Mouse (Mus musculus) G1E-ER4 (cell line): ENCODE data around the gene Arhgap42. TPM values are rescaled to one million over a fixed set of nuclear protein-coding genes. Genes with fewer than 3 reads are reported as not detected.

ENCODE experiments used
- GATA1 ChIP-seq: IDR thresholded peaks from one replicate; pipeline ENCODE4 v1.8.0; 2012; ENCODE audit warnings: low read length, inconsistent platforms
- polyA plus RNA-seq: library from polyadenylated mRNA; stranded (reverse); fragments of >175 nt; gene quantifications from 2 replicates; pipeline ENCODE4 v1.2.3, GENCODE M21; 2012

Gene Arhgap42
- polyA plus RNA-seq, 1 experiment = not detected

GRCm38 (mm10) chr9:9037017-9037671 is 201.8 kb downstream of the Arhgap42 start:
- no peak for TF ChIP-seq GATA1

GRCm38 (mm10) chr9:9027904-9028303 is 211.0 kb downstream of the Arhgap42 start:
- TF ChIP-seq GATA1 = no peak

- TF ChIP-seq GATA1 = no peak
Measured at GRCm38 (mm10) chr9:9027445-9027844, 211.5 kb downstream of the Arhgap42 start.

- TF ChIP-seq GATA1 = no peak
Measured at GRCm38 (mm10) chr9:9015108-9015507, 223.8 kb downstream of the Arhgap42 start.

- TF ChIP-seq GATA1 = no peak
Measured at GRCm38 (mm10) chr9:9001170-9001569, 237.7 kb downstream of the Arhgap42 start.

- TF ChIP-seq GATA1 = no peak
Measured at GRCm38 (mm10) chr9:8996494-8996893, 242.4 kb downstream of the Arhgap42 start.

- no peak for TF ChIP-seq GATA1
Measured at GRCm38 (mm10) chr9:8982315-8982714, 256.6 kb downstream of the Arhgap42 start.

GRCm38 (mm10) chr9:8977775-8978174 is 261.1 kb downstream of the Arhgap42 start:
- TF ChIP-seq GATA1 = no peak

- no peak for TF ChIP-seq GATA1
Measured at GRCm38 (mm10) chr9:8971491-8971890, 267.4 kb downstream of the Arhgap42 start, which contains the start of gene Gm16485. Gm16485 (plus strand) TSS chr9:8971791.

GRCm38 (mm10) chr9:8970240-8970639 is 268.7 kb downstream of the Arhgap42 start:
- no peak for TF ChIP-seq GATA1

GRCm38 (mm10) chr9:8964512-8965133 is 274.3 kb downstream of the Arhgap42 start:
- TF ChIP-seq GATA1 = no peak

- no peak for TF ChIP-seq GATA1
Measured at GRCm38 (mm10) chr9:8953306-8953705, 285.6 kb downstream of the Arhgap42 start.
